Mouse (Mus musculus): ENCODE data around the gene Reps2.

DNA sequence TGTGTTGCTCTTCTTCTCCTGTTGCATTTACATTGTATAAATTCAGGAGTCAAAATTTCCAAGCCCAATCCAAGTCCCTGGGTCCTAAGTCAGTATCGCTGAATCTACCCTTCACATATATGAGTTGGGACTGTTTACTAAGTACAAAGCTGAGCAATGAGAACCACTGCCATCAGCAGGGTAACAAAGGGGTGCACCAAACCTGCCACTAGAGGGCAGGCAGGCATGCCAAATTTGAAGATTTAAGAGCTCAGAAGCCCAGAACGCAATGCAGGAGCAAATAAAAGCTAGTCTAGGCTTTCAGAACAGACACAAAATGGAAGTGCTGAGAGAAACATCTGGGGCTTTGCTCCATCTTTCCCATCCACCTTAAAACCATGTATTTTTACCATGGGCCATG is 116.2 kb downstream of the Reps2 start:
- TF ChIP-seq CTCF (IDR thresholded peaks at IDR 0.05; ENCODE audit: low read depth, low read length) (peak; percentile 60; the same call in 1 of the 2 replicates), POLR2A (IDR thresholded peaks at IDR 0.05; ENCODE audit: extremely low read depth, insufficient read depth, low read length) (no peak)
